Mouse (Mus musculus) gastrocnemius, adult 18-20 months (tissue): ENCODE measurements around the gene Slc16a14. TPM values are rescaled to one million over a fixed set of nuclear protein-coding genes. Genes with fewer than 3 reads are reported as not detected.

ENCODE experiments used
- DNase-seq: peaks from one replicate; pipeline ENCODE4 v3.0.0; 2021; ENCODE audit warnings: low spot score
- total RNA-seq, 2 experiments: library from RNA; stranded (reverse); gene quantifications; 2 replicates each; pipeline ENCODE4 v1.2.3; 2021

Slc16a14 gene
- total RNA-seq, 2 experiments from 2014 or later = 0.21 TPM; not detected in 1

DNA sequence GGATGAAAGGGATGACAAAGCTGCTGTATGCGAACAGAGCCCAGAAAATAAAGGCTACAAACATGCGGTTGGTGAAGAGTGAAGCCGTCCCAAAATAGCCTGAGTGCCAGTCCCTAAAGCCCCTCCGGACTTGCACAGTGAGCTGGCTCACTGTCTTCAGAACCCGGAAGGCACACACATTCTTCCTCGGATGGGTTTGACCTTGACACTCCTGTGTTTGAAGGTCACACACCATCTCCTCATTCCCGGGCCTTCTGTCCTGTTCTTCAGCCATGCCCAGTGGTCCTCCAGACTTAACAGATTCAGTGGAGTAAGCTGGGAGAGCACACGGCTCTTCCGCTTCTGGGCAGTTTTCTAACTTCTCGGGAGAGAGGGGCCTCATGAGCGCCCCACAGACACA, 22.4 kb downstream of the Slc16a14 start:
- DNase-seq = no peak

- no peak for DNase-seq
These were observed 24.6 kb downstream of the Slc16a14 start for GRCm38 (mm10) chr1:84910177-84910804.

GRCm38 (mm10) chr1:84904467-84904866, 30.5 kb downstream of the Slc16a14 start:
- DNase-seq = no peak

DNA sequence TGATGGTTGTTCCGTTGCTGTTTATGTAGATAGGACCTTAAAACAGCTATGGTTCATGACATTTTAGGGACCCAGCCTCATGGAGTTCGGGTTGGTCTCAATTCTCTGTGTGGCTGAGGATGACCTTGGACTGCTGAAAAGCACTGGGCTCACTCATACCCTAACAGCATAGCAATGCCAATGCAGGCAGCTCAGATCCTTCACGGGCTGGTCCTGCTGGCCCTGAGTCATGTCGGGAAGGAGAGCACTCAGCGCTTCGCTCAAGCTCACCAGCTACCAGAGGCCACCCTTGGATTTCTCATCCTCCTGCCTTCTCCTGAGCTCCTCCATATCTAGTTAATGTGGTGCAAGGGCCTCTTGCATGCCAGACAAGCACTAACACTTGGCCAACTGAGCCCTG, 35.8 kb downstream of the Slc16a14 start:
- no peak for DNase-seq

- DNase-seq = no peak
These were observed 37.6 kb downstream of the Slc16a14 start for GRCm38 (mm10) chr1:84897364-84897763.

DNA sequence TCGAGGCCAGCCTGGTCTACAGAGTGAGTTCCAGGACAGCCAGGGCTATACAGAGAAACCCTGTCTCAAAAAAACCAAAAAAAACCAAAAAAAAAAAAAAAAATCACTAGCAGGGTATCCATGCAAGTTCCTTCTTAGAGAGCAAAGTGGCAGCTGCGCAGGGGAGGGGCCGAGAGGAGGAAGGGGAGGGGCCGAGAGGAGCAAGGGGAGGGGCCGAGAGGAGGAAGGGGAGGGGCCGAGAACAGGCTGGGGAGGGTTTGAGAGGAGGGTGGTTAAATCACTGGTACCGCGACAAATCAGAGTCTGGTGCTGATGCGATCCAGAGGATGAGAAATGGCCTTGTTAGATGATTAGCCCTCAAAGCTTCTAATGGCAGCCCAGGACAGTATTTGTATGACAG, 43.2 kb downstream of the Slc16a14 start:
- no peak for DNase-seq

- DNase-seq = no peak
These were observed 44.4 kb downstream of the Slc16a14 start for GRCm38 (mm10) chr1:84890503-84890902.

DNA sequence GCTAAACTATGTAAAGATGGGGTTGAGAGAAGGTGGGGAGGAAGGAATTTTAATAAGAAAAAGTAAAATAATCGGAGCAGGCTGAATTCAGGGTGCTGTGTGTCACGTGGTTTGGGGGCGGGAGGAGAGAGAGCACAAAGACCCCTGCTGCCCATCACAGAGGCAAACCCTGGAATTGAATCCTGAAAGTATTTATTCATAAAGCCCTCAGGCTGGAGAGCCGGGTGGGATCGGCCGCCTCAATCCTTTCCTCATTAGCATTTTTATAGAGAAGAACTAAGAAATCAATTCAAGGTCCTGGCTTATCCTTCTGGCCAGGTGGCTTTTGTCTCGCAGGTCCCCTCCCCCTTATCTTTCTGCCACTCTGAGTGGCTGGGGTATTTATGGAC, 44.9 kb downstream of the Slc16a14 start:
- DNase-seq = no peak

DNA sequence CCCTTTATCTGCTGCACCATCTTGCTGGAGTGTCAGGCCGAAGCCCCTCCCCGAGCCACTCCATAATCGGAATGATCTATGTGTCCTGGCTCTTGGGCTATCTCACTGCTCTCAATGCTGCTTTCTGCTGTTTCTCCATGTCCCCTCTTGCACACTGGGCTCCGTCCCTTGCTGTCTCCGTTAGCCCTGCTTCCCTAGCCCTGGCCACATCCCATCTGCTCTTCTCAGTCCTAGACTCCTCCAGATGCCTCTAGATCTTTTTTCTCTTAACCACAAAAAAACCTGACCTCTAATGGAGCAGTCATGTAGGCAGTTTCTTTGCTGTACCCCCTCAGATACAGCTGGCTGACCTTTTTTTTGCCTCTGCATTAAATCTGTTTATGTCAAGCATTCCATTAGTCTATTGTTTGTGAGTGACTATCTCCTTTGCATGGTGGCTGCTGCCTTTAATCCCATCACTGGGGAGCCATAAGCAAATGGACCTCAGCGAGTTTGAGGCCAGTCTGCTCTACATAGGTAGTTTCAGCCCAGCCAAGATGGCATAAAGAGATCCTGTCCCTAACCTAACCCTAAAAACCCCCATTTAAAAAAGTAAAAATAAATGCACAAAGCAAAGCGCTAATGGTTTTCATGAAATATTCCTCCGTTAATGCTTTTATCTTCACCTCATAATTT, 45.5 kb downstream of the Slc16a14 start:
- no peak for DNase-seq

DNA sequence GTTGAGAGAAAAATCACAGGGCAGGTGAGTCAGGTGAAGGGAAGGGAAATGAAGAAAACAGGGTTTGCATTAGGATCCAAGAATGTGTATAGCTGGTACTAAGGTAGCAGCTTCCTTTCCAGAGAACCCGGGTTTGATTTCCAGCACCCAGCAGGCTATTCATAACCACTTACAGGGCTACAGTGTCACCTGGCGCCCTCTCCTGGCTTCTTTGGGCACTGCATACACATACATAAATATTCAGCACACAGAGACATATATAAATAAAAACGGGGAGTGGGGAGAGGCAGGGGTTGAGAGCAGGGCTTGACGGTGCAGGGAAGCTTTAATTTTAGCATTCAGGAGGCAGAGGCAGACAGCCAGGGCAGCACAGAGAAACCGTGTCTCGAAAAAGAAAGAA, 49.0 kb downstream of the Slc16a14 start:
- DNase-seq = no peak

GRCm38 (mm10) chr1:84885174-84885573, 49.8 kb downstream of the Slc16a14 start:
- peak; percentile 15 for DNase-seq

GRCm38 (mm10) chr1:84883889-84884288, 51.0 kb downstream of the Slc16a14 start:
- no peak for DNase-seq

- no peak for DNase-seq
These were observed 52.0 kb downstream of the Slc16a14 start for GRCm38 (mm10) chr1:84882937-84883336.

DNA sequence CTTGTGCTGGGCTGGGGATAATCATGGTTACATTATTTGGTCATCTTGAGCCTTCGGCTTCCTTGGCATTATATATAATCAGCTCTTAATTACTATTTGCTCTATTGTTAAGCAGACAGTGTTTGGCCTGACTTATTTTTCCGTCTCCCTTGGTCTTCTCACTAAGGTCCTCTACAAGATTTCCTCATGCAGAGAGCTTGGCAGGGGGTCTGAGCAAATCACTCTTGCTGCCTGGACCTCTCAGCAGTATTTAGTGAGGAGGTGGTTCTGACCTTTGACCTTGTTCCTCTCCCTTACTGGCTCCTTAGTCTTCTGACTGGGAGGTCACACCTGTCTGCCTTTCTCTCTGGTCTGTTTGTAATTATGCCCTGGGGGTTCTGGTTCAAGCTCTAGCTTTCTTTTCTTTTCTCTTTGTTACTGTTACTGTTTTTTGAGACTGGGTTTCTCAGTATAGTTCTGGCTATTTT, 52.8 kb downstream of the Slc16a14 start:
- no peak for DNase-seq

GRCm38 (mm10) chr1:84881248-84882065, 53.5 kb downstream of the Slc16a14 start:
- peak; percentile 3 for DNase-seq

- no peak for DNase-seq
These were observed 55.3 kb downstream of the Slc16a14 start for GRCm38 (mm10) chr1:84879571-84880120.

DNA sequence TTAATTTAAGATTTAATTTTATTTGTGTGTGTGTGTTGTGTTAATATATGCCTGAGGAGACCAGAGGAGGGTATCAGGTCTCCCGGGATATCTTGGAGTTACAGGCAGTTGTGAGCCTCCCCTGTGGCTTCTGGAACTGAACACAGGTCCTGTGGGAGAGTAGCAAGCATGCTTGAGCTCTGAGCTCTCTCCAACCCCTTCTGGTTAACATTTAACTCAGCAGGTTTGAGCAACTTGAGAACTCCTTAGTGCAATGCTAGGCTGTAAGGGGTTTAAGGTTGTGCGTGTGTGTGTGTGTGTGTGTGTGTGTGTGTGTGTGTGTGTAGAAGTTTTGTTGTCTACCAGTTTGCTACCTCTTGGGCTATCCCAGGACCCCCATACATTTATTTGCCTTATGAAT, 57.3 kb downstream of the Slc16a14 start:
- no peak for DNase-seq

DNA sequence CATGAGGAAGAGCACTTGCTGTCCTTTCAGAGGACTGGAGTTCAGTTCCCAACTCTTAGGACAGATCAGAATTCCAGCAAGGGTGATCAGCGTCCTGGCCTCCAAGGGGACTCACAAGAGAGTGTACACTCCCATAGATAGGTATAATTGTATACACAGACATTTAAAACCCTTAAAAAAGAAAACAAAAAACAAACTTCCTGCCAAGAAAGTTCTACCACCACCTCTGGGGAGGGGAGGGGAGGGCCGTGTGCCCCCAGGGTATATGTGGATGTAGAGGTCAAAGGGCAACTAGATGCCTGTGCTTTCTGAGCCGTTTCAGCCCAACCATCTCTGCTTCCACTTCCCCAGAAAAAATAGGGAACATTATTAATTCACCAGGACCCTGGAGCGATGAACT, 62.0 kb downstream of the Slc16a14 start:
- DNase-seq = no peak

GRCm38 (mm10) chr1:84872105-84872504, 62.8 kb downstream of the Slc16a14 start:
- DNase-seq = no peak

GRCm38 (mm10) chr1:84871131-84871530, 63.8 kb downstream of the Slc16a14 start:
- DNase-seq = no peak

DNA sequence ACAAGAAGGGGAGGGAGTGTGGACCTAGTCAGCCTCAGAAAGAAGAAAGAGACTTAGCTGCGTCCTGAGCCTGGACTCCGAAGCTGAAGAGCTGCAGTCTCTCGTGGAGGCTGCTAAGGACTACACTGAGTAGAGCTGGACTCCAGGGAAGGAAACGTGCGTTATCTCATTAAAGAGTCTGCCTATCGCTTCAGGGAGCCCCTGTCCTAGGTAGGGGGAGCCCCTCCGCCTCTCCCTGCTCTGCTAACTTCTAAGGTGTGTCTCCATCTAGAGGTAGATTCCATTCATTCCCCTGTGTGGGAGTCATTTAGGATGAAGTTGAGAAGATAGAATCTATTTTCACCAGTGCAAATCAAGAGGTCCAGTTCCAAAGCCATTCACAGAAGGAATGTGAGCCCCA, 65.4 kb downstream of the Slc16a14 start:
- DNase-seq = no peak

GRCm38 (mm10) chr1:84868841-84869240, 66.1 kb downstream of the Slc16a14 start:
- DNase-seq = no peak
